Mouse (Mus musculus): Measurements from ENCODE around the gene Cnga4.

DNA sequence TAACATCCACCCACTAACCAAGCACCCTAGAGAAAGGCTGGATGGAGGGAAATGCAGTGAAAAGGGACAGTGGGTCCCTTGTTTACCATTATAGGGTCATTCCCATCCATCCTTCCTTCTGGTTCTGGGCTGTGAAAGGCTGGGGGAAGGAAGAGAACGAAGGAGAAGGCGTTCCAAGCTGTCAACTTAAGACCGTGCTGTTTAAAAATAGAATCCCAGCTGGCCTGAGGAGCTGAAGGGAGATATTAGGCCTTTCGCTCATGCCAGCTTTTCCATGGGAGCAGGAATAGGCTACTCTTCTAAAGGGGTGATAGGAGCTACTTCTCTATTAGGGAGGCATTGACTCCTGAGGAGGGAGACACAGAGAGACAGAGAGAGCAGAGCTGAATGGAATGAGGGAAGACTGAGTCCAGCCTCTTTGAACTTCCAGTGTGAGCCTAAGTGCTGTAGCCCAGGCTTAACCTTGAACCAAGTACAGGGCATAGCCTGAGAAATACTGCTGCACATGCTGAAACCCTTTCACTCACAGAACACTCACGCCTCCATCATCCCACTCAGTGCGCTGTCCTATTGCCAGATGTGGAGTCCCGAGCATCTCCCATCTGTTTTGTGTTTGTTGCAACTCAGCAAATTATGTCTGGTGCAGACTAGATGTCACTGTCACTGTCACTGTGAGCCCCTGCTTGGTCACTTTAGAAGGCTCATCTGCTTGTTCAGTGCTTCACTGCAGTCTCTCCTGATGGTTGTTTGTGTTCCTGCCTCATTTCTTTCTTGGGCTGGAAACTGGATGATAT, 33.8 kb downstream of the Cnga4 start:
- TF ChIP-seq MAZ (IDR thresholded peaks at IDR 0.05; ENCODE audit: low read depth, low read length) (no peak), NRF1 (IDR thresholded peaks at IDR 0.05; ENCODE audit: insufficient read depth, low read depth, low read length, poor library complexity, severe bottlenecking) (no peak), TCF12 (IDR thresholded peaks at IDR 0.05; ENCODE audit: low read depth, low read length) (no peak), ZMIZ1 (IDR thresholded peaks at IDR 0.05; ENCODE audit: low read depth, low read length) (no peak), MAX (IDR thresholded peaks at IDR 0.05; ENCODE audit: low read length) (no peak), EP300 (IDR thresholded peaks at IDR 0.05; ENCODE audit: low read depth in 1 of 2, low read length in 2 of 2) (no peak), POLR2A (IDR thresholded peaks at IDR 0.05; ENCODE audit: control insufficient read depth in 1 of 2, insufficient read depth in 1 of 2, low read depth in 1 of 2, low read length in 2 of 2, poor library complexity in 1 of 2) (no peak), CHD2 (IDR thresholded peaks at IDR 0.05; ENCODE audit: low read length) (no peak), KAT2A (conservative IDR thresholded peaks at IDR 0.05; ENCODE audit: low read depth, low read length) (no peak), CTCF (IDR thresholded peaks at IDR 0.05 in 2 of 3, conservative IDR thresholded peaks at IDR 0.05 in 1 of 3; ENCODE audit: control insufficient read depth in 1 of 3, insufficient read depth in 1 of 3, low read depth in 2 of 3, low read length in 3 of 3, poor library complexity in 1 of 3, severe bottlenecking in 1 of 3) (no peak), MYC (IDR thresholded peaks at IDR 0.05; ENCODE audit: low read depth, low read length) (no peak), GATA1 (IDR thresholded peaks at IDR 0.05; ENCODE audit: low read depth, low read length) (no peak), NELFE (IDR thresholded peaks at IDR 0.05; ENCODE audit: low read depth, low read length) (no peak), CHD1 (IDR thresholded peaks at IDR 0.05; ENCODE audit: low read depth, low read length) (no peak)

All from MEL (cell line).